Mouse (Mus musculus): Measurements from ENCODE around the gene Fkbp5.

Fkbp5 gene

DNA sequence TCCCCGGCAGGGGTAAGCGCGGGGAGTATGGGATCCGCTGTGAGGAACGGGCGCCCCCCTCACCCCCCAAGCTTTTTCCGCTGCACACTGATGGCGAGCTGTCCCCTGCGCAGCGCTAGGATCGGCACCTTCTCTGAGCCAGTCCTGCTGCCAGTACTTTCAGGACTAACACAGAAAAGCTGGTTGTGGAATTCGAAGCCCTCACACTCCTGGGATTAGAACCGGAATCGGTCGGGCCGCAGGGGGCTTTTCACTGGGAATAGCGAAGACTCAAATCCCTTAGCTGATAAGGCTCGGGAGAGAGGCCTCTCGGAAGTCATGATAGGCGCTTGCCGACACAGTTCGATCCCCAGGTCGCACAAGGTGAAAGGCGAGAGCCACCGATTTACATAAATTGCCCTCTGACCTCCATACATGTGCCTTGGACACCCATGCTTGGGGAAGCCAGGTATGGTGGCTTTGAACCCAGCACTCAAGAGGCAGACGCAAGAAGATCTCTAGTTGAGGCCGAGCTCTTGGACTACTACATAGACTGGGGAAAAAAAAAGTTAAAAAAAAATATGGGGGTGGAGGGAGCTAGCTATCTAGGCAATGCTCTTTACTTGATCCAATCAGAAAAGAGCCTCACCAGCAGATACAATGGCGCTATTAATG lies 6.2 kb upstream of the Fkbp5 start:
- no peak for DNase-seq

DNA sequence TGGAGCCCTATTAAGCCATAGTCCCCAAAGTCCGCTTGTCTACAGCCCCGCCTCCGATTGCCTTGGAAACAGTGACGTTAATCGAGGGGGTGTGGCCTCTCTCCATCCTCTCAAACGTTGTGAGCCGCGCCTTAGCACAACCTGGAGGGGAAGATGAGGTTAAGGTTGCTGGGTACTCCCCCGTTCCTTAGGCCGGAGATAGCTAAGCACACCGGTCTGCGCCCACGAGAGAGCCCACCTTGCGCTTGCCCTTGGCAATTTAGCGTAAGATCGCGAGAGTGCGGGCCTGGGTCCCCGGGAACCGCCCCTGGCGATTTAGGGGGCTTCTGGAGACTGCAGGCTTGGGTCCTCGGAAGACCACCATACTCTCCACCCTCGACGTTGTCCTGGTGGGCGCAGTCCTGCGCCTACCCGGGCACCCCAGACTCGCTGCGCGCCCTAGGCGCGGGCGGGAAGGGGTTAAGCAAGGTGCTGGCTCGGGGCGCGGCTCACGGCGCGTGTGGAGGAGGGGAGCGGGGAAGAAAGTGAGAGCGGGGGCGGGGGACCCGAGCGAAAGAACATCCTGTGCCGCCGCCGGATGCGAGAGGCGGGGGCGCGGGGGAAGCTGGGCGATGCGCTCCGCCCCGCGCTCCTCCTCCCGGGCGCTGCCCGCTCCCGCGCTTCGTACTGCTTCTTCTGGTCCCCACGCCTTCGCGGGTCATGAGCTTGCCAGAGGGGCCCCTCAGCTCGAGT lies 5.5 kb upstream of the Fkbp5 start:
- DNase-seq, result peak; percentile 91

DNA sequence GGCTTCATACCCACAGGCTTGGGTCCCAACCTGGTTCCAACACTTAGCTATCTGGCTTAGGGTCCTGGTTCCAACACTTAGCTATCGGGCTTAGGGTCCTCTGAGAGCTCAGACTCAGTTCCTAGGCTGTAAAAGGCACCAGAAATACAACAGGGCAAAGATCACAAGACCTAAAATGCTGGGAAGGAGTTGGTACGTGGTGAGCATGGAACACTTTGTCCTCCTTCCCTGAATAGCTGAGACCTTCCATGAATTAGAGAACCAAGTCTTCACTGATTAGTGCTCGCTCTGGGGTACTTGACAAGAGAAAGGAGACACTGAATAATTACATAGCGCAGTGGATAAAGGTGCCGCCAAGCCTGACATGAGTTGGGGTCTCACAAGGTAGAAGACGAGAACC lies 4.6 kb upstream of the Fkbp5 start:
- DNase-seq, result no peak

DNA sequence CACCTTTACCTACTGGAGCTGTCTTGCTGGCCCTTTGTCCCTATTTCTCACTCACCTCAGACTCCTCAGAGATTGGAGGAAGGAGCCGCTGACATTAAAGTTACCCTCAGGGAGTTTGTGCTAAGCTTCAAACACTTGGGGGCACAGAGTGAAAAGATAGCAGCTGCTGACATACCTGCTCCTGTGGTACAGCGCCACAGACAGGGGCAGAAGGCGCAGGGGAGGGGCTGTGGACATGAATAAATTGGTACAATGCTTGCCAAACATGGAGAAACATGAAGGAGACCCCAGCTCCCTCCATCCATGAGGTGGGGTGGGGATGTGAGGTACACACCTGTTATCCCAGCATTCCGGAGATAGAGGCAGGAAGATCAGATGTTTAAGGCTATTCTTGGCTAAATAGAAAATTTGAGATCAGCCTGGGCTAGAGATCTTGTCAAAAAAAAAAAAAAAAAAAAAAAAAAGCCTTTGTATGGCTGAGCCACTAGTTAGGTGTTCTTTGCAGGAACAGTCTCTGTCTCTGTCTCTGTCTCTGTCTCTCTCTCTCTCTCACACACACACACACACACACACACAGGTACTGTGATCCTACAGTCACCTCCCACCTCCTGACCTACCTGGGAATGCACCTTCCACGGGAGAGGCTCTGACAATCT lies 3.9 kb upstream of the Fkbp5 start:
- DNase-seq, result no peak

DNA sequence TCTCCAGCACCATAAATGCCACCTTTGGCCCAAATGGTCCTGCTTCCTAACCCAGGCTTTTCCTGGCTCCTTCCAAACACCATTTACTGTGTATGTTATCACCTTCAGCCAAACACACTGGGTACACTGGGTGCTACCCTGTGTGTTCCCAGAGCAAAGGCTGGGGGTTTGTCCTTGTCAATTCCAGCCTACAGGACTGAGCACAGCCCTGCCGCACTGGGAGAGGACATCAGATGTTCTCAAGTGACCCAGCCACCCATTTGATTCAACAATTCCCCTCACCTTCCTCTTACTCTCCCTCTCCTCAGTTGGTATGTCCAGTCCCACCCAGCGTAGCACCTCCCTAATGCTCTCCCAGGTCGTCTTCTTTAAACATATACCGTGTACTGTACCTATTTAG lies 3.2 kb upstream of the Fkbp5 start:
- DNase-seq, result no peak

DNA sequence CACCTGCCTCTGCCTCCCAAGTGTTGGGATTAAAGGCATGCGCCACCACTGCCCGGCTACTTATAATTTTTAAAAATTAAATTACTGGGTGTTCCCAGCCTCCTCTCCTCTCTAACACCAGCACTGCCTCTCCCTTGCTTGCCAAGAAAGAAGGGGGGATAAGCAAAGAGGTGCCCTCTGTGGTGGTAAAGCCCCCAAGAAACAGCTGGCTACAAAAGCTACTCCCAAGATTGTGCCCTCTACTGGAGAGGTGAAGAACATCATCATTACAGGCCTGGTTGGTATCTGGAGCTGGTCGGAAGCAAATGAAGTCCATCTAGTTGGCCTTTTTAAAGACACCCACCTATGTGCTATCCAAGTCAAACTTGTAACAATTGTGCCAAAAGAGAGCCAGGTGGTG lies 2.5 kb upstream of the Fkbp5 start:
- DNase-seq, result no peak

DNA sequence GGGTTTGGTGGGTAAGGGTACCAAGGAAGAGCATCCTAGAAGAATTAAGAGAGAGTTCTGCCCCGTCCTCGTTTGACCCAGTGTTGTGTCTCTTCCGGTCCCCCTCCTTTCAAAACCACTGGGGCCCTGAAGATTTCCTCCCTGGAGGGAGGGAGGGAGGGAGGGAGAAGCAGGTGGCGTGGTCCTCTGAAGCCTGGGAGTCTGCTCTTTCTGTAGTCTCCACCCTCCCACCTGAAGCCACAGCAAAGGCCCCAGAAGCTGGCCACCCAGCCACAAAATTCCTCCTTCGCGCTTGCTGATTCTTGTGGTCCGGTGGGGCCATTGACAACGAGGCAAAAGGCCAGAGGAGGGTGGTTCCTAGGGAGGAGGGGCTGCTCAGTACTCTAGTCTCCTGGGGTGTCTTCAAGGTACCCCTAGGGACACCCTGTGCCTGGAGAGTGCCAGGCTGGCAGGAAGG lies 1.3 kb upstream of the Fkbp5 start:
- no peak for DNase-seq

DNA sequence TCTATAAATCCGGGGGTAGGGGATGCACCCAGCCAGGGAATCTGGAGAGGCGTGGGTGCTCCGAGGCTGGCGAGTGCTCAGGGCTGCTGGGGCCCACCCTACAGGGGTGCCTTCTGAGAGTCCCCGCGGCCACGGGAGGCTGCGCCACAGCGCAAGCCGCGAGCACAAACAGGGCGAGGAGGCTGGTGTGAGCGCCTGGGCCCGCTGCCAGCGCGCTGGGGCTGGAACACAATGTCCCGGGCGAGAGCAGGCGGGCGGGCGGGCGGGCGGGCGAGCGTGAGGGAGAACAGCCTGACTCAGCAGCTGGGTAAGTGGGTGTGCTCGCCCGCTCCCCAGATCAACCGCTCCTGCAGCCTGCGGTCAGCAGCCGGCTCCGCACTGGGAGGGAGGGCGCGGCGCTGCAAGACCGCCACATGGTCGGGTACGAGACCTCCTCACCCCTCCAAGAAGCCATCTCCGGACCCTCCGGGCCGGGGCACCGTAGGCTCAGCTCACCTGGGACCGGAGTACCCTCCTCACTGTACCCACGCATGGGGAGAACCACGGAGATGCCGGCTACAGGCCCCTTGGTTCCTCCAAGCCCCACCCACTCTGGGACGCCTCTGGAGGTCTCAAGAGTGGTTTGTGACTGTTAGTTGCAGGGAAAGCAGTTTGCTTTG lies 758 bp upstream of the Fkbp5 start:
- DNase-seq, result peak; percentile 89

DNA sequence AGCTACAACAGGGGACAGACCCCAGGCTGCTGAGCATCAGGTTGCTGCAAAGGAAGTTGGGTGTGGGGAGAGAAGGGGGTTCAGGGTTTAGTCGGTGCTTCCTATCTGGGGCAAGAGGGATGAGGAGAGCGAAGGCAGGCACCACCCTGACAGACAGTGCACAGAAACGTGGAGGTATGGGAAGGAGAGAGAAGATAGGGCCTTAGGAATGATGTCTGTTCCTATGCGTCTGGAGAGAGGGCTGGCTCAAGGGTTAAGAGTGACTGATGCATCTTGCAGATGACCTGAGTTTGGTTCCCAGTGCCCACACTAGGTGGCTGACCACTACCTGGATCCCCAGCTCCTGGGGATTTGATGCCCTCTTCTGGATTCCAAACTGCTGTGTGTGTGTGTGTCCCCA lies 446 bp downstream of the Fkbp5 start:
- no peak for DNase-seq

DNA sequence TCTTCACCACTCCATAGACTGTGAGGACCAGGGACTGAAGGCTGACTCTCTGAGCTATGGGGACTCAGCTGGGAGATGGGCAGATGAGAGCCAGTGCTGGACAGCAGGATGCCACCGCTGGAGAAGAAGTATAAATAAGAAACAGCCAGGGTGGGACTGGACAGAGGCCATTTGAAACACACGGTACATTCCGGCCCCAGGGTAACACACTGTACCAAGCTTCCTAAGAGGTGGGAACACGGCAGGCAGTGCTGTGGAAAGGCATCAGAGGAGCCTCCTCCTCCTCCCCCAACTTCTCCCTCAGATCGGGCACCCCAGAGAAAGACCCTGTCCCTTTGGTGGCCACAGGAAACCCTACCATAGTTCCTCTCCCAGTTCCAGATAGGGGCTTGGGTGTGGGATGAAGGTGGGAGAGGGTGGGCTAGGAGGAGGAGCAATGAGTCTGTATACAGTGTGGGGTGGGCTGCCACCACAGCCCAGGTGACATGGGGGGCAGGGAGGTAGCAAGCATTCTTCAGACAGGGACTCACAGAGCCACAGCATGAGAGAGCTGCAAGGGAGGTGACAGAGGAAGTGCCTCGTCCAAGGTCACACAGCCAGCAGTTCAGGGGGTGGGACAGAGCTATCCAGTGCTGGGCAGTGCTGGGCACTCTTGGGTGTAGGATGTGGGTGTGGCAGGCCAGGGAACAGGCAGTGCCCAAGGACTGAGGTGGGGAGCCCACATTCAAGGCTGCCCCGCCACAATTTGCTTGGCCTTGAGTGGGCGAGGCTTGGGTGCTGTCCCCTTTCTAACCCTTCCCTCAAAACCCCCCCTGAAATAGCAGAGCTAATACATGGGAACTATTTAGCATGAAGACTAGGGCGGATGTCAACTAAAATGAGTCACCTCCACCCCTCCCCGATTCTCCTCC lies 1.6 kb downstream of the Fkbp5 start:
- DNase-seq, result no peak

DNA sequence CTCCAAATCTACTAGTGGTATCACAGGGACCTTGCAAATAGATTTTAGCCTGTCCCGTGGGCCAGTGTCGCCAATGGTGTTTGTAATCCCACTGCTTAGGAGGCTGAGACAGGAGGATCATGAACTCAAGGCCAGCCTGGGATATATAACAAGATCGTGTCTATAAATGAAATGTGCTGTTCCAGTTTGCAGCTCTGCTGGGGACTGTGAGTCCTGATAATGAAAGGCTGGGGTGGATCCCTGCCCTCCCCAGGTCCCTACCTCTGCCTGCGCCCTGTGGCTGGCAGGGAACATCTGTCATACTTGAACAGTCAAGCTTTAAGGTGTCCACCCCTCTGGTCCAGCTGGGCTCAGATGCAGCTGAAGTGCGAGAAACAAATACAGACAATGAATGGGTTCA lies 2.8 kb downstream of the Fkbp5 start:
- DNase-seq, result no peak

DNA sequence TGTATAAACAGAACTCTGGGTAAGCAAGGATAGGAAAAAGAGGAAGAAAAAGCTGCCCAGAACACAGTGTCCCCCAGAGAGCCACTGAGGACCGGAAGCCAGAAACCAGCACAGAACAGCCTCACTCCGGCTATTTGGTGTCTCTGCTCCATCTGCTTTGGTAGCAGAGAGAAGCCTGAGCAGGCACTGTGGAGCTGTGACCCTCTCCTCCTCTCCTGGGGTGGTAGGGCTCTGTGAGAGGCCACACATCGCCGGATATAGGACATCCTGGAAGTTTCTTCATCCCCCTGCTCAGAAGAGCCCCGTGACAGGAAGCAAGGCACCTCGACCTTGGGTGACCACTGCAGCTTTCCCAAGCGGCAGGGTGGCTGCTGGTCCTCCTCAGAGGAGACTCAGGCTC lies 3.5 kb downstream of the Fkbp5 start:
- DNase-seq, result no peak

DNA sequence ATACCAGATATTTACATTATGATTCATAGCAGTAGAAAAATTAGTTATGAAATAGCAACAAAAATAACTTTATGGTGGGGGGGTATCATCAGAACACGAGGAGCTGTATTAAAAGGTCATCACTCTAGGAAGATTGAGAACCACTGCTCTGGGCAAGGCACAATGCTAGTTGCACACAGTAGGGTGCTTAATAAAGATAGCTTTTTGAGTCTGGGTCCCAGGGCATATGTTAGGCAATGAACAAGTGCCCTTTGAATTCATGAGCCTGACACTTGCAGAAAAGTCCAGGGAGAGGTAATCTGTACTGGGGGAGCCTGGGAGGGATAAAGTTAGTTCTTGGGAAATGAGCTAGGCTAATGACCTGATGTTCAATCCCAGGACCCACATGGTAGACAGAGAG lies 4.0 kb downstream of the Fkbp5 start:
- no peak for DNase-seq

DNA sequence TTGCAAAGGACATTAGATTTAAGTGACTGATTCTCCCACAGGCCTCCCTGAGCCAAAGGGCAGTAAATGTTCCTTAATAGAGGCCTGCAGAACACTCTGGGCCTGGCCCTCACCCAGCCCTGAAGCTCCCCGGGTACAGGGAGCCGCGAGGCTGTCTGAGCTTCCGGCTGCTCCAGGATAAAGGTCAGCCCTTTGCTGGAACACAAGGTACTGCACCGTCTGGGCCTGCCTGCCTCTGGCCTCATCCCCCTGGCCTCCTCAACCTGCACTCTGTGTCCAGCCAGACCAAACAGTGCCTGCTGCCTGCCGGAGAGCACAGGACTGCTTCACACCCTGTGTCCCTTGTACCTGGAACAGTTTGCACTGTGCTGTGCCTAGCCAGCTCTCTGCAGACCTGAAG lies 4.6 kb downstream of the Fkbp5 start:
- DNase-seq, result no peak

DNA sequence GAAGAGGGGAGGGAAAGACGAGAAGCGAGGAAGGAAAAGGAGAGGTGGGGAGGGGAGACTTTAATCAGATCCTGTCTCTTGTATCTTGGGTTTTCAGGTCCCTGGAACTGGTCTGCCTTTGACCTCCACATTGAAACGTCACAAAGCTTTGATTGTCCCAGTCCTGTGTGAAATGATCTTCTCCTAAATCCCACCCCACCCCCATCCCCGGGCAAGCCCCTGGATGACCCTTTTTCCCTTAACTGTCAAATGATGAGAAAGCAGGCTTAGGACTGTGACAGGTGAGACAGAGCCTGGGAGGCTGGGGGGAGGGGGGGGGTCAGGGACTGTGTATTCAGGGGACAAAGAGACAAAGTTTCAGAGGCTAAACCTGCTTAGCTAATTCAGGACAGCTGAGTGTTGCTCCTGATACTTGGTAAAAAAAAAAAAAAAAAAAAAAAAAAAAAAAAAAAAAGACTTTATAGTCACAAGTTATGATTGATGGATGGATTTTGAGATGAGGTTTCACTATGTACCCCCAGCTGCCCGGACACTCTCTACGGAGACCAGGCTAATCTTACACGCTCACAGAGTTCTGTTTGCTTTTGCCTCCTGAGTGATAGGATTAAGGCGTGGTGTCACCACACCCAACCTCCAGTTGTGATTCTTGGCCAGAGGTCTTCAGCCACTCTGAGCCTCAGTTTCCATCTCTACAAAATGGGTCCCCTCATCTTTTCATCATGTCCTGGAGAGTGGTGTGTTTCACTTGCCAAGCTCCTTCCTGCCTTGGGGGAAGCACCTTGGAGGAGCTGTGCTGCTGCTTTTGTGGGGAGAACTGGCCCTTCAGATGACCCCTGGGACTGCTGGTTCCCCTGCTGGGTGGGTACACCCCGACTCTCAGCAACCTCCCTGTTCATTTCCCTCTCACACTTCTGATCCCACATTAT lies 5.4 kb downstream of the Fkbp5 start:
- DNase-seq, result no peak

DNA sequence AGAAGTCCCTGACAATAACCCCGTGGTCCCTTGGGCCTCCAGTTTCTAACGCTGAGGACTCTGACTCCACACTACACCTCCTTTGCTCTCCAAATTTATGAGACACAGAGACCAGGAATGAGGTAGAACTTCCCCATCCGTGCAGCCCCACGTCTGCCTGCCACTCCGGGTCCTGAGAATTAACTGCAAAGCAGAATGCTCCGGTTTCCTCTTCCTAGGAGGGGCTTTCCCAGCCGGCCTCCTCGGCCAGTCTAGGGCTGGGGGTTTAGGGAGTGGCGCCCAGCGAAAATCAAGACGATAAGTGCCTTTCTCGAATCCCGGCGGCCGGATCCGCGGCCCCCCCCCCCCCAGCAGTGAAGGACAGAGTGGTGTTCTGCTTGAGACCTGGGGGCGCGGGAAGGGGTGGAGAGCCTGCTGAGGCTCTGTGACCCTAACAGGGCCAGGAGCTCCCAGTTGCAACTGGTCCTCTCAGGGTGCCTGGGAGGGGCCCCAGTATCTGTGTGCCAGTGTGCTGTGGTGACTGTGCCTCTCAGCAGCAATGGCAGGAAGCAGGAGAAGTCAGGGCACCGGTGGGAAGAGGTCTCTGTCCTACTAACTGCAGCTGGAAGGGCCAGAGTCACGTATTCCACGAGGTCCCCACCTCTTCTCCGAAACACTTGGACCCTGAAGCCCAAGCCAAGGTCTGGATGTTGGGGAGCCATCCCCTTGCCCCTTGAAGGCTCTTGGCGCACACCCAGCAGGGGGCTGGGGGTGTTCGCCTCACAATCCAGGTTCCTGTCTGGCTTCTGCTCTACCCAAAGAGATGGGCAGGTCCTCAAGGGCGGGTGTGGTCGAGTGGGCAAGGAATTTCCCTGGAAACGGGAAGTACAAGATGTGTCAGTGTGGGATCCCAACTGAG lies 6.6 kb downstream of the Fkbp5 start:
- no peak for DNase-seq

DNA sequence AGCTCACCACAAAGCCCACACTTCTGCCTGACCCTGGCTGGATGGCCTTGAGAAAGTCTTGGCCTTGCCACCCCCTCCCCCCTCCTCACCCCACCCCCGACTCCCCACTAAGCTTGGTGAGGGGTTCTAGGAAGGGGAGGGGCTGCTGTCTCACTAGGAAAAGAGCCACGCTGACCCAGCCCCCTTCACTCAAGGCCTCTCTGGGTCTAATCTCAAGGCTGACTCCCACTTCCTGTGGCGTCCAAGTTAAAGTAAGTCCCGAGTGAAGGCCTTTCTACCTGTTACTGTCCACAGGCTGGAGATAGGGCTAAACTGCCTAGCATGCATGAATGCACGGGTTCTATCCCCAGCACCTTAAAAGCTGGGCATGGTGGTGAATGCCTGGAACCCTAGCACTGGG lies 9.8 kb downstream of the Fkbp5 start:
- DNase-seq, result no peak

DNA sequence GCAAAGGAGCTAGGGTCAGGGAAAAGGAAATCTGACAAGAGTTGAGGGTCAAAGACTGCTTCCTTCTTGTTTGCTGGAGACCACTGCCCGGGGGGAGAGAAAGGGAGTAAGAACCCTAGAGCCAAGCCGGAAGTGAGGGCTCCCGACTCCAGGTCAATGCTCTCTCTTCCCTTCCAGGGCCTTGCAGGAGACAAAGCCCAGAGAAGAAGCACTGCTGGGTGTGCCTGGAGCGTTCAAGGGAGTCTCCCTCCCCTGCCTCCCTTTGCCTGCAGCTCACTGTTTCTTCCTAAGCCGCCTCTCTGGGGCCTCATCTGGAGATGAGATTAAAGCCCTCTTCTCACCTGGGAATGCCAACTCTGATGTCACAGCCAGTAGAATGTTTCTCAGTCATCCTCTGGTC lies 10.4 kb downstream of the Fkbp5 start:
- no peak for DNase-seq

DNA sequence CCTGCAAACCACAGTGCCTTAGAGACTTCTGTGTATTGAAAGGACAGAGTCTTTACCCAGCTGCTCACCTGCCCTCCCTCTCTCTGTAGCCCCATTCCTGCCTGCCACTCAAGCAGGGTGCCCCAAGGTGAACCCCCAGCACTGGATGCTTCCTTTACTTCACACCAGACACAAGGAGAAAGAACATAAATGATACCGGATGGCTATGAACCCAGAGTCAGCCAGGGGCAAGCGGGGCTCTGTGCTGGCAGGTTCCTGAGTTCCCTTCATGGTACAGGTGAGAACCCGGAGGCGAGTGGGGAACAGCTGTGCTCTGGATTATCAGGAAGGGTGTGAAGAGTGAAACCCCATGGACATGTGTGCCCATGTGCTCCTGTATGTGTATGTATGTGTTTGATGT lies 11.7 kb downstream of the Fkbp5 start:
- DNase-seq, result no peak

DNA sequence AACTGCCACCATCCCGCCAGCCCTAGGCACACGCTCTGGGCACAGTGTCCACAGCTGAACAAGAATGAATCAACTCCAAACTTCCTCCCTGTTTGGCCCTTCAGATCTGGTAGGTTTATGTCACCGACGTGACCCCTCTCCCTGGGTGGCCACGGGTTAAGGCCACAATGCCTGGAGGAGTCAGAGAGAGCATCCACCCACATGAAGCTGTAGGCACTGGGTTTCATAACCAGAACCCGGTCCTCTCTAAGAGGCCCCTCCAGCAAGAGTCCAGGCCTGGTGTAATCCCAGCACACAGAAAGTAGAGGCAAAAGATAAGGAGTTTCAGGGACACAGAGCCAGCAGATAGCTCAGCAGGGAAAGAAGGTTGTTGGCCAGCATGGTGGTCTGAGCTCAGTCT lies 13.1 kb downstream of the Fkbp5 start:
- DNase-seq, result no peak
